Mouse (Mus musculus) embryonic stem cell, embryonic (primary cell): ENCODE results near the gene Susd6.

Experiments used
- CTCF ChIA-PET, 4 experiments: fragments of 300-600 bp in 2 of 4; fragments of 350-600 bp in 2 of 4; sonication (Branson Sonifier 250); formaldehyde crosslinking; loops; one replicate each; lab custom pipeline; 2022; ENCODE audit warnings: inconsistent platforms in 2 of 4; lab: Charles Lee
- POLR2A ChIA-PET, 4 experiments: fragments of 300-600 bp in 2 of 4; fragments of 350-600 bp in 2 of 4; sonication (Branson Sonifier 250); formaldehyde crosslinking; loops; one replicate each; lab custom pipeline; 2022; ENCODE audit warnings: antibody characterized with exemption in 4 of 4, inconsistent platforms in 1 of 4; lab: Charles Lee

Gene Susd6

GRCm38 (mm10) chr12:80891074-80891473, 100.8 kb downstream of the Susd6 start:
- ChIA-PET POLR2A (interaction anchor here in 2 of 4 experiments (0.6 to 0.9 kb wide), 4 partner anchors 121 to 715 kb away, joined by 3 to 4 read pairs (median 3); no protein-coding TSS in a partner anchor), CTCF (interaction anchor here in 3 of 4 experiments (0.6 to 0.7 kb wide), 5 partner anchors 57 to 651 kb away, joined by 3 to 6 read pairs (median 5); no protein-coding TSS in a partner anchor)

GRCm38 (mm10) chr12:80893720-80894494, 103.6 kb downstream of the Susd6 start:
- ChIA-PET CTCF (interaction anchor here (0.6 to 4.0 kb wide), 31 partner anchors 8 to 544 kb away, joined by 3 to 45 read pairs (median 5); partner anchors contain the start of gene Ccdc177 (in 3 of the 4)), POLR2A (interaction anchor here (0.6 to 3.5 kb wide), 27 partner anchors 8 to 1364 kb away, joined by 3 to 20 read pairs (median 5); partner anchors contain the start of genes Srsf5 (in 3 of the 4), Ccdc177 (in 1 of the 4) and Susd6 (in 1 of the 4))

DNA sequence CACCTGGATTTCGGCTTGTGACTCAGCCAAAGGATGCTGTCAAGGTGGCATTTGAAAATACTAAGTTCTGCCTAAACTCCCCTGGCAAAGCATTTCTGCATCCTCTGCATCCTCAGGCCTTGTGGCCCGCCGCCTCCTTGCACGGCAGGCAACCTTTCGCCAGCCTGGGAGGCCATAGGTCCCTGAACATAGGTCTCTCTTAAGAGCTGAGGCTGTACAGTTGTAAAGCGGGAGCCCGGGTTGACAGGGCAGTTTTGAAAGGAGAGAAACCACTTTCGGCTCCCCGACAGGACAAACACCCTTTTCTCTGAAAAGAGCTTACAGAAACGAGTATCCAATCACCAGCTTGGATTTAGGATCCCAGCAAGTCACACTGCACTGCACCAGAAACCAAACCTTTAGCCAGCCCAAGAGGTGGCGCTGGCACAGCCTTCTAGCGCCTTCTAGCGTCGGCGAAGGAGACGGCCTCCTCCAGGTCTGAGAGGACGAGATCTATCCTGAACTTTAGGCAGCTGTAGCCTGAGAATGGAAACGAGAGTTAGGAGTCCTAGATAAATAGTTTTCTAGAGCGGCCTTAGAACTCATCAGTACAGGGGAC, 104.8 kb downstream of the Susd6 start:
- POLR2A ChIA-PET, result interaction anchor here (0.6 to 3.5 kb wide), 22 partner anchors 10 to 138 kb away, joined by 3 to 20 read pairs (median 6); partner anchors contain the start of genes Srsf5 (in 4 of the 4), Ccdc177 (in 1 of the 4) and Susd6 (in 1 of the 4)
- CTCF ChIA-PET, result interaction anchor here (0.5 to 4.0 kb wide), 105 partner anchors 8 to 1084 kb away, joined by 3 to 45 read pairs (median 4); partner anchors contain the start of genes Ccdc177 (in 3 of the 4), Srsf5 (in 2 of the 4), Smoc1 (in 1 of the 4) and Susd6 (in 1 of the 4)

DNA sequence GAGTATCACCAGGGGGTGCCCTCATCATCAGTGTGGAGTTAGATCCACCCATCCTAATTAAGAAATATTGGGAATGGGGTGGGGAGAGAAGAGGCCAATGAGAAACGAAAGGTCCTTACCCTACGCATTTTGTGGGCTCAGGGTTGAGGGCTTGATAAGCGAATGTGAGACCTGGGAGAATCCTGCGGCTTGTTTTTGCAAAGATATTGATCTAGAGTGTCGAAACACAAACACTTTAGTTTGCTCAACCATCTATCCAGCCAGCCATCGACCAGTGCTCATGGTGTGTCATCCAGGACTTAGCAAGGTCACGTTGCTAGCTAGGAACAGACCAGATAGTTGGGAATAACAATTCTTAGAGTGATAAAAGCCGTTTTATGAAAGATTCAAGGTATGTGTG, 119.3 kb downstream of the Susd6 start:
- ChIA-PET POLR2A (interaction anchor here in 3 of 4 experiments (0.7 to 3.1 kb wide), 9 partner anchors 12 to 168 kb away, joined by 3 to 10 read pairs (median 4); partner anchors contain the start of gene Srsf5 (in 2 of the 3)), CTCF (interaction anchor here in 2 of 4 experiments (0.5 to 1.3 kb wide), 4 partner anchors 11 to 169 kb away, joined by 3 to 14 read pairs (median 4); no protein-coding TSS in a partner anchor)

DNA sequence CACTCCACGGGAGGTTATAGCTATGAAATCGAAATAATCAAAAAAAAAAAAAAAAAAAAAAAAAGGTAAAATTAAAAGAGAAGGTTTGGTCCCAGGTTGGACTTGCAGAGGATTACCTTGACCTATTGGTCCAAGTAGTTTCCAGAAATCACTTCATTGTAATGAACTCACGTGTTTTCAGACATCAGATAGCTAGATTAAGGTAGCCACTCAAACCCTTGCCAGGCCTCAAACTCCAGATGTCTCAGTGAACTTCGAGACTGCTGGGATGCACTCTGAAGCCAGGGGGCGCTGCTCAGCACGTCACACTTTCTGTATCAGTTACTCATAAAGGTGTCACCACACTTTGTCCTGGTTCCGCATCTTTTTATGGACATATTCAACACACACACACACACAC, 127.5 kb downstream of the Susd6 start:
- CTCF ChIA-PET, result interaction anchor here (0.6 to 1.4 kb wide), 49 partner anchors 8 to 1713 kb away, joined by 3 to 20 read pairs (median 5); partner anchors contain the start of gene Srsf5 (in 1 of the 4)
- POLR2A ChIA-PET, result interaction anchor here (0.6 to 2.1 kb wide), 26 partner anchors 20 to 793 kb away, joined by 3 to 19 read pairs (median 4); partner anchors contain the start of genes Srsf5 (in 4 of the 4) and Smoc1 (in 1 of the 4)

DNA sequence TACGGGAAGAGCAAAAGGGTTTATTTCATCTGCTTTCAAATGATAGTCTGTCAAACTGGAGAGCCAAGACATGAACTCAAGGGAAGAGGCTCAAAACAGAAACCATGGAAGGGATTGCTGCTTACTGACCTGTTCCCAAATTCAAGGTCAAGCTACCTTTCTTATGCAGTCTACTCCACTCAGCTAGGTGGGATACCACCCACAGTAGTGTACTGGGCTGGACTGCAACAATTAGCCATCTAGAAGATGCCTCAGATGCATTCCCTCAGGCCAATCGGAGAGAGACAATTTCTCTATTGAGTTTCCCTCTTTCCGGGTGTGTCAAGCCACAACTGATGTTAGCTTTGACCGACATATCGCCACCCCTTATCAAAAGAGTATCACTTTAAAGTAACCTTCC, 131.0 kb downstream of the Susd6 start:
- POLR2A ChIA-PET, result interaction anchor here (0.6 to 8.2 kb wide), 21 partner anchors 9 to 281 kb away, joined by 3 to 89 read pairs (median 4); partner anchors contain the start of genes Srsf5 (in 4 of the 4) and Susd6 (in 1 of the 4)
- CTCF ChIA-PET, result interaction anchor here in 3 of 4 experiments (0.5 to 1.2 kb wide), 7 partner anchors 11 to 478 kb away, joined by 3 to 6 read pairs (median 3); no protein-coding TSS in a partner anchor

GRCm38 (mm10) chr12:80922869-80923268, 132.6 kb downstream of the Susd6 start:
- POLR2A ChIA-PET, result interaction anchor here in 3 of 4 experiments (0.5 to 8.2 kb wide), 14 partner anchors 11 to 703 kb away, joined by 3 to 89 read pairs (median 4); partner anchors contain the start of genes Srsf5 (in 3 of the 3) and Galnt16 (in 1 of the 3)
- CTCF ChIA-PET, result no interaction called here

- ChIA-PET POLR2A (interaction anchor here in 3 of 4 experiments (0.6 to 8.2 kb wide), 12 partner anchors 13 to 174 kb away, joined by 3 to 89 read pairs (median 10); partner anchors contain the start of genes Srsf5 (in 3 of the 3) and Susd6 (in 1 of the 3)), CTCF (interaction anchor here in 2 of 4 experiments (0.7 to 1.0 kb wide), 2 partner anchors 31 to 163 kb away, joined by 3 read pairs; partner anchors contain the start of gene Ccdc177 (in 1 of the 2))
Observed at GRCm38 (mm10) chr12:80923602-80924001, 133.3 kb downstream of the Susd6 start.

GRCm38 (mm10) chr12:80924205-80924604, 133.9 kb downstream of the Susd6 start:
- ChIA-PET POLR2A (interaction anchor here in 3 of 4 experiments (0.7 to 8.2 kb wide), 8 partner anchors 10 to 136 kb away, joined by 3 to 89 read pairs (median 5); partner anchors contain the start of genes Srsf5 (in 3 of the 3) and Susd6 (in 1 of the 3)), CTCF (interaction anchor here in 2 of 4 experiments (0.7 to 1.0 kb wide), 2 partner anchors 30 to 164 kb away, joined by 3 read pairs; partner anchors contain the start of gene Ccdc177 (in 1 of the 2))

DNA sequence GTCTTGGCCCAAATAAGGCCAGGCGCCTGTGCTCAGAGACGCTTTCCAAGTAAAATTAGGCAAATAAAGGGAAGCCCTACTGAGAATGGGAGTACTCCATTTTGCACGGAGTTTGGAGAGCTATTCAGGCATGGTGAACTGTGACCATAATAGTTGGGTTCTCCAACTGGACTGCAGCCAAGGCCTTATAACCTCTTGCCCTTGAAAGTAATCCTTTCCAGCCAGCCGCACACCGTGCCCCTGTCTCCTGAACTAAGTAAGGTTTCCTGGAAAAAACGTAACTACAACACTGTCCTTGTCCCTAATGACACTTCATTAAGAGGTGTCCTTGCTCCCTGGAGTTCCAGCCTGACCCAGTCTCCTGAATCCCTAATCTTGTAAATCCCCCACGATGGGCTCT, 135.6 kb downstream of the Susd6 start:
- ChIA-PET CTCF (interaction anchor here in 3 of 4 experiments (0.5 to 0.9 kb wide), 6 partner anchors 8 to 285 kb away, joined by 3 to 4 read pairs (median 3); no protein-coding TSS in a partner anchor), POLR2A (interaction anchor here (0.7 to 8.2 kb wide), 10 partner anchors 9 to 372 kb away, joined by 3 to 89 read pairs (median 5); partner anchors contain the start of gene Srsf5 (in 3 of the 4))

DNA sequence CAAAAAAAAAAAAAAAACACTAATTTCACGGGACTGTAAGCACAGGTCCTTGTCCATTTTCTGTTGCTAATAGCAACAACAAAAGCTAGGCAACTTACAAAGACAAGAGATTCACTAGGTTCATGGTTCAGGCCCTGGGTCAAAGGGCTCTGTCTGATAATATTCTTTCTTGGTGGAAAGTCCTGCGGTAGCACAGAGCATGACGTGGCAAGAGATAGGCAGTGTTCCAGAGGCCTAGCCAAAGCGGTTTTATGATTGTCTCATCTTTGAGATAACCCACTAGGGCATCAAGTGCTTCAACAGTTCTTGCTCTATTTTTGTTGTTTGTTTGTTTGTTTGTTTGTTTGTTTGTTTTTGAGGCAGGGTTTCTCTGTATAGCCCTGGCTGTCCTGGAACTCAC, 136.2 kb downstream of the Susd6 start:
- POLR2A ChIA-PET, result interaction anchor here in 3 of 4 experiments (0.7 to 8.2 kb wide), 6 partner anchors 17 to 680 kb away, joined by 4 to 89 read pairs (median 10); partner anchors contain the start of gene Srsf5 (in 3 of the 3)
- CTCF ChIA-PET, result interaction anchor here in 2 of 4 experiments (0.9 to 1.2 kb wide), 2 partner anchors 9 to 31 kb away, joined by 5 to 6 read pairs; no protein-coding TSS in a partner anchor

GRCm38 (mm10) chr12:80927518-80927917, 137.2 kb downstream of the Susd6 start:
- POLR2A ChIA-PET, result interaction anchor here in 2 of 4 experiments (0.8 to 8.2 kb wide), 4 partner anchors 16 to 119 kb away, joined by 3 to 89 read pairs (median 10); partner anchors contain the start of gene Srsf5 (in 2 of the 2)
- CTCF ChIA-PET, result interaction anchor here in 2 of 4 experiments (0.6 to 1.2 kb wide), 2 partner anchors 10 to 28 kb away, joined by 4 to 6 read pairs; no protein-coding TSS in a partner anchor

GRCm38 (mm10) chr12:80928881-80929280, 138.6 kb downstream of the Susd6 start:
- POLR2A ChIA-PET, result interaction anchor here in 3 of 4 experiments (0.8 to 4.1 kb wide), 3 partner anchors 16 to 17 kb away, joined by 3 to 25 read pairs (median 17); partner anchors contain the start of gene Srsf5 (in 3 of the 3)

GRCm38 (mm10) chr12:80930141-80930540, 139.8 kb downstream of the Susd6 start:
- ChIA-PET POLR2A (interaction anchor here in 3 of 4 experiments (1.0 to 4.1 kb wide), 4 partner anchors 8 to 15 kb away, joined by 3 to 25 read pairs (median 8); partner anchors contain the start of gene Srsf5 (in 3 of the 3)), CTCF (interaction anchor here in 1 of 4 experiments (2.0 kb wide), 1 partner anchor 35 kb away, joined by 6 read pairs; no protein-coding TSS in a partner anchor)

More at GRCm38 (mm10) chr12:80928881-80929280, 138.6 kb downstream of the Susd6 start:
- CTCF ChIA-PET, result interaction anchor here (0.6 to 1.1 kb wide), 4 partner anchors 11 to 21 kb away, joined by 3 to 6 read pairs (median 4); no protein-coding TSS in a partner anchor
